Mouse (Mus musculus): ENCODE measurements at regions not wholly inside any gene's neighbourhood (a gene's known extent, or its start where the extent isn't known, plus 50 kb on each side); places are given as distances from the start of the nearest gene placed in this dataset.

DNA sequence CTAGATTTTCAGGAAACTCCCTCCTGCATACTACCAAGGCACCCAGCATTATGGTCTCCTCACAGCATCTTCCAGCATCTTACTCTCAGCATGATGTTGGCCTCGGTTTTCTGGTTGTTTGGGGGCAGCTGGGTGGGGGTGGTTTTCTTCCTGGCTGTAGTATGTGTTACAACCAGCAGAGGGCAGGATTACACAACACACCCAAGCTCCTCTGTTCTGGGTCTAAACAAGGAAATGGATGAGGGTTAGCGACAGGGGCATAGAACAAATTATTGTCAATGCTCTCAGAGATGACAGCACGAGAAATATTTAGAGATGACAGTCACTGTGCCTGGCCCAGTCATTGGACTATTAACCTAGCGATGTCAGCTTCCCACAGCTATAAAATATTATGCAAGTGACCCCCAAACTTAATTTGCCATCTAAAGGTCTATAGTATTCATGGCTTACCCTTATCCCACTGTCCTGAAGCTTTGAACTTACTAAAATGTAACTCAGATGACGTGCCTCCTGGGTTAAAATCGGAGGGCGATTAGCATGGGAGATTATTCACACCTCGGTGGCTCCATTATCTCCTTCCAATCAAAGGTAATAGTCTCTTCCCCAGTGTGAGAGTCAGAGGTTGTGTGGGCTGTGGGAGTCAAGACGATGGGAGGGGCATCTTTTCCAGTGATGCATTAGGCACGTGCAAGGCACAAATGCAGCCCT is 52.2 kb upstream of the Nudt7 start:
- peak; percentile 85 for ATAC-seq
- no peaks in the 10 kb centered on the region for H3K27me3 ChIP-seq (ENCODE audit: control insufficient read depth, insufficient read depth, low read depth, low read length)
- no peak overlapping the region for H3K4me3 ChIP-seq (ENCODE audit: low read depth, low read length)
- 3% methylated on average over 10 of the region's 10 CpGs for WGBS
- no peaks in the 10 kb centered on the region for H3K36me3 ChIP-seq (ENCODE audit: control insufficient read depth, insufficient read depth, low read length)
- no peaks in the 10 kb centered on the region for H3K9me3 ChIP-seq (replicated peaks; ENCODE audit: control insufficient read depth, low read length, poor library complexity, severe bottlenecking)
- peak overlapping the region; percentile 44 for H3K27ac ChIP-seq (ENCODE audit: low read length)
- peaks cover 10% of the 10 kb centered on the region for H3K4me1 ChIP-seq (ENCODE audit: control insufficient read depth, insufficient read depth, low read length)
- H3K9ac ChIP-seq (ENCODE audit: low read depth, low read length): no peak overlapping the region
- 0 out of 2 replicates have a peak overlapping the region, but pooled peaks have one; percentile 12 for H3K4me2 ChIP-seq (ENCODE audit: low read length)

DNA sequence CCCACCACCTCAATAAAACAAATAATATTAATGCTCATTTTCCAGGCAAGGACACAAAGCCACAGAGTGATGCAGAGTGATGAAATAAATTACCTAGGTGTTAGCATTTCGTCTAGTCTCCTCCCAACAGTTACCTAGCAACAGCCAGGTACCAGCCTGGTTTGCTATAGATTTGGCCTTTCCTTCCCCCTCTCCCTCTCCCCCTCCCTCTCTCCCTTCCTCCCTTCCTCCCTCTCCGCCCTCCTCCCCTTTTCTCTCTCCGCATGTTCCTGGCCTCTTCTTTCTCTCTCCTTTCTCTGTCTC is 51.6 kb upstream of the Nudt7 start:
- peak overlapping the region; percentile 44 for H3K27ac ChIP-seq (ENCODE audit: low read length)
- no peaks in the 10 kb centered on the region for H3K36me3 ChIP-seq (ENCODE audit: control insufficient read depth, insufficient read depth, low read length)
- WGBS: 47% methylated on average over 3 of the region's 3 CpGs
- peaks cover 10% of the 10 kb centered on the region for H3K4me1 ChIP-seq (ENCODE audit: control insufficient read depth, insufficient read depth, low read length)
- no peak overlapping the region for H3K9ac ChIP-seq (ENCODE audit: low read depth, low read length)
- no peaks in the 10 kb centered on the region for H3K9me3 ChIP-seq (replicated peaks; ENCODE audit: control insufficient read depth, low read length, poor library complexity, severe bottlenecking)
- H3K4me2 ChIP-seq (ENCODE audit: low read length): 0 out of 2 replicates have a peak overlapping the region, but pooled peaks have one; percentile 12
- H3K4me3 ChIP-seq (ENCODE audit: low read depth, low read length): no peak overlapping the region
- no peaks in the 10 kb centered on the region for H3K27me3 ChIP-seq (ENCODE audit: control insufficient read depth, insufficient read depth, low read depth, low read length)
- peak; percentile 79 for ATAC-seq

Data from midbrain, embryonic 16.5 days (tissue).